Mouse (Mus musculus): ENCODE results near the gene Dio1.

Dio1 gene

DNA sequence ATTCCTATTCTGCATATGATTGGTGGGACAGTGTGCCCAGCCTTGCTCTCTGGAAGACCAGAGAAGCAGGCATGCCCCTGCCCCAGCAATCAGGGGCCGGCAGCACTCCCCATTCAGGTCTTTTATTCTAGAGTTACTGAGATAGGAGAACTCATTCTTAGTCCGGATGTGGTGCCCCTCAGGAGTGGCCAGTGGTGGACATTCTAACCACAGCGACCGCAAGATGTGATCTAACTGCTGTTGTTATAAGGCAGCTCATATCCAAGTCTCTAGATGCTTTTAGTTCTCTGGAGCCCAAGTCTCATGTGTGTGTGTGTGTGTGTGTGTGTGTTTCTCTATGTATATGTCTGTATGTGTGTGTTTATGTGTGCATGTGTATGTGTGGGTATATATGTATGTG, 6.6 kb downstream of the Dio1 start:
- DNase-seq (ENCODE audit: low spot score), result no peak

DNA sequence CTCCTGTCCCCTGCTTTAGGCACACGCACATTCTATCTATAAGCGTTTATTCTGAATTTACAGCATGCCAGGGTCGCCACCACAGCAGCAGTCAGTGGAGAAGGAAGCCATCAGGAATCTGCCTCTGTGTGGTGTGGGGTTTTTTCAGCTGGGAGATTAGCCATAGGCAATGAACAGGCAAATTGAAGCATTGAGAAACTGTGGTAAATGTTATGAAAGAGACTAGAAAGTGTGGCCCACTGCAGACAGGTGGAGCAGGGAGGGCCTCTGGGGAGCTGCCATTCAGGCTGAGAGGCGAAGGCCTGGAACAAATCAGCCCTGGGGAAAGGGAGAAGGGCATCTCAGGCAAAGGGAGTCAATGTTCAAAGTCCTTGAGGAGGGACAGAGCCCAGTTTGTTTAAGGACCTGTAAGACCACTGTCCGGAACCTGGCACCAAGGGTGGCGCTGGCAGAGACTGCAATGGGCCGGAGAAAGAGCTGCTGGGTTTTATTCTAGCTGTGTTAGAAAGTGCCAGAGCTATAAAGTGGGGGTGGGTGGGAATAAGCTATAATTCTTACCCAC, 7.1 kb downstream of the Dio1 start:
- DNase-seq (ENCODE audit: low spot score), result no peak

DNA sequence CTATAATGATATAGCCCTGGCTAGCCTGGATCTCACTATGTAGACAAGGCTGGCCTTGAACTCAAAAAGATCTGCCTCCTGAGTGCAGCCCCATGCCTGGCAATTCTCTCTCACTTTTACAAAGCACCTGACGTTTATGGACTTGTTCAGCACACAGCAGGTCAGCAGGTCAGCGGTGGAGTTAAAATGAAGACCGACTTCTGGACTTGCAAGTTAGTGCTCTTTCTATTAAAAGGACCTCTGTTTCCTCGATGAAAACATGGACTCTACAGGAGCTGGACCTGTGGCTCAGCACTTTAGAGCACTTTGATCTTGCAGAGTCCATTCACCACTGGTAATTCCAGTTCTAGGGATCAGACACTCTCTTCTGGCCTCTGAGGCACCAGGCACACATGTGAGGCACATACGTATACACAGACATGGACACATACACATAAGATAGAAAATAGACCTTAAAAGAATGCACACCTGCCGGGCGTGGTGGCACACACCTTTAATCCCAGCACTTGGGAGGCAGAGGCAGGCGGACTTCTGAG, 8.8 kb downstream of the Dio1 start:
- DNase-seq (ENCODE audit: low spot score), result no peak

DNA sequence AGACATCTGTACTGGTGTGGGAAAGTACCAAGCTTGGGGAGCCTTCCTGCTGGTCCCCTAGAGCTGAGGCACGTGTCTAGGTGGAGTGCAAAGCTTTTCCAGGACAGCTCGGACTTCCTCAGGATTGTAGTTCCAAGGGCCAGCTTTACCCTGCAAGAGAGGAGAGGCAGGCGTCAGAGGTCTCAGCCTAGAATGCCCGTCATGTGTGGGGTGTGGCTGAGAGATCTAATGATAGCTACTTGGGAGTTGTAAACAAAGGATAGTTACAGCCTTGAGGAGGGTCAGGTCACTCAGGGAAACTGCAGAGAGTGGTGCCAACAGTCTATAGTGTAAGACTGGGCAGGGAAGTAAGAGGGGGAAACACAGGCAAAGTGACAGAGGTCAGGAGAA, 14.7 kb downstream of the Dio1 start:
- no peak for DNase-seq (ENCODE audit: low spot score)

DNA sequence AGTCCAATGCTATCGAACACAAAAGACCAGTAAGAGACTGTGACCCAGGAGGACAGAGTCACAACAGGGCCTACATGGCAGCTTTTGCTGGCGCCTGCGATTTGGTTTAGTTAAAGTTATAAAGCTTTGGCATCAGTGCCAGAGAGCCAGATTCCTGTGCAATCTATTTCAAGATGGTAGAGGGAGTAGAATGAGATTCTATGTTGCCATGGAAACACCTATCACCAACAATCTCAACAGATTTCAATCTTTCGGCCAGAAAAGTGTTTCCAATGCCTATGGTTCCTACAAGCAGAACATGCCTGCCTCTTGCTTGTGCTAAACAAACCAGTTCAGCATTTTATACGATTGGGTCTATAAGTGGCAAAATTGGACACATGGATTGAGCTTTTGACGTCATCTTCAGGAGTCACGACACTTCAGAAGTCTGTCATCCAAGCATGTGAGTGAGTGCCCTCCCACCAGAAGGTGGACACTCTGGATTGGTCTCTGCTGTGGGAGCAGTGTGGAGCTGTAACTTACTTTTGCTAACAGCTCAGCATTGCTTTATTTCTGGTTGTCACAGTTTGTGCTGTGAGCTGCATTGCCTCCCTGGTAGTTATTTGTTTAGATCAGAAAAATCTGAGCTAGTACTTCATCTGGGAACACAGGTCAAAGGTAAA, 15.2 kb downstream of the Dio1 start:
- DNase-seq (ENCODE audit: low spot score), result no peak

DNA sequence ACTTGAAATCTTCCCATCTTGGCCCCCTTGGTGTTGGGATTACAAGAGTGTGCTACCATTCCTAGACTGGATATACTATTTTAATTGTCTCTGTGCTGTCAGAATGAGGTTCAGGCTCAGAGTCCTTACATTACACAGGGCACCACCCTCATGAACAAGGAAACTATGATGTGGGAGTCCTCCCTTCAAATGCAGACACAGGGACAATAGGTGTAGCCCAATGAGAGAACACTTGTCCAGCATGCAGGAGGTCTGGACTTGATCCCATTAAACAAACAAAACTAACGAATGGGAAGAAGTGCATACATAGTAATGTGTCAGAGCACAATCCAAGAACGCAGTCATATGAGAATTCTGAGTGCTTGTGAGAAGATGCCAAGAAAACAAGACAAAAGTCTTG, 19.5 kb downstream of the Dio1 start:
- no peak for DNase-seq (ENCODE audit: low spot score)

DNA sequence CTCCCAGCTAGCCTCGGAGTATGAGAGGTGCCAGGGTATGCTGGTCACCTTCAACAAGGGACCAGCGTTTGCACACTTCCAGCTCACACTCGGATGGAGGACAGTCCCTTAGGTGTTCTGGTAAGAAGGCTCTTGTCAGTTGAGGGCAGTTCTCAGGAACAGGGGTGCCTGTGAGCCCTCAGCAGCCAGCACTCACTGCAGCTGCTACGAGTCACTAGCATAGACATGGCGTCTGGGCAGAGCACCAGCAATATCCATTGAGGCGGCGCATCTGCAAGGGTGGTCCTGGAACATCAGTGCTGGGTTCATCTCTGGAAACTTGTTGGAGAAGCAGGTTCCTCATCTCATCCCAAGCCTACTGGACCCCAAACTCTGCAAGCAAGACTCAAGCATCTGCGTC, 20.6 kb downstream of the Dio1 start:
- DNase-seq (ENCODE audit: low spot score), result no peak

DNA sequence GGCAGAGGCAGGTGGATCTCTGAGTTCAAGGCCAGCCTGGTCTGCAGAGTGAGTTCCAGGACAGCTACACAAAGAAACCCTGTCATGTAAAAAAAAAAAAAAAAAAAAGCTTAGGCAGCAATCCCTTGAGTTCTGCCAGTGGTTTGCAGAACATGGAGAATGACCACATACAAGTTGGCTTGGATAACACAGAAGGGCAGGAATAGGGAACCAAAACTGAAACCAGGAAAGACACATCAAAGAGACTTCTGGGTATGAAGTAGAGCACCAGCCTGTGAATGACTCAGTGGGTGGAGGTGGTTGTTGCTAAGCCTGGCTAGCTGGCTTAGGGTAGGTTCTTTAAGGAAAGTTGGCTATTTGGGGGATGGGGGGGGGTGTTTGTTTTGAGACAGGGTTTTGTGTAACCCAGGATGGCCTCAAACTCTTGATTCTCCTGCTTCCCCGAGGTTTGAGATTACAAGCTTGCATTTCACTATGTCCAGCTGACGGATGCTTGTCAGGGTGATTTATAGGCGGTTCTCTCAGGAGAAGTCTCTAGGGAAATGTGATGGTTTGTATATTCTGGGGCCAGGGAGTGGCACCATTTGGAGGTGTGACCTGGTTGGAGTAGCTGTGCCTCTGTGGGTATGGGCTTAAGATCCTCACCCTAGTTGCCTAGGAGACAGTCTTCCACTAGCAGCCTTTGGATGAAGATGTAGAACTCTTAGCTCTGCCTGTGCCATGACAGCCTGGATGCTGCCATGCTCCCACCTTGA, 21.3 kb downstream of the Dio1 start:
- no peak for DNase-seq (ENCODE audit: low spot score)

DNA sequence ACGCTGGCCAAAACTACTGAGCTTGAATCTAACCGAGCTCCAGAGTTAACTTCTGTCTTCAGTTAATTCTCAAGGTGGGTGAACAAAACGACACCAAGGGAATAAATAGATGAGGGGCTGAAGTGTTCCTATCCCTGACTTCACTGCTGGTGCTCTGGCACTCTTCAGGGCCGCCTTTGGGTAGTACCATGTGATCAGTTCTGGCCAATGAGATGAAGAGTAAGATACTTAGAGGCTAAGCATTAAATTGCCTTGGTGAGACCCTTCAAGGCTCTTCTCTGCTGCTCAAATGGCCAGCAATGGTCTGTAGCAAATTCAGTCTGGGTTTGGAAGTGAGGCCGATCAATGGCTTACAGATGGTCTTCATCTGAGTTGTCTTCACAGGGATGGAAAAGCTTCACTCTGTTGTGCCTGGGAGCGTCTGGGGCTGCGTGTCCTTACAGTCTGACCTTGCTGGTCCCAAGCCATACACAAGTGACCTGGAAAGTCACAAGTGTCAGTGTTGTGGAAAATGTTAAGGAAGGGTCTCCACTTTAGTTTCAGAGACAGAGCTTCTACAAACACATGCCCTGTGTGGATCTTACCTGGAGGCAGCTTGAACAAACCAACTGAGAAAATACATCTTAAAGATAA, 26.0 kb downstream of the Dio1 start:
- no peak for DNase-seq (ENCODE audit: low spot score)

DNA sequence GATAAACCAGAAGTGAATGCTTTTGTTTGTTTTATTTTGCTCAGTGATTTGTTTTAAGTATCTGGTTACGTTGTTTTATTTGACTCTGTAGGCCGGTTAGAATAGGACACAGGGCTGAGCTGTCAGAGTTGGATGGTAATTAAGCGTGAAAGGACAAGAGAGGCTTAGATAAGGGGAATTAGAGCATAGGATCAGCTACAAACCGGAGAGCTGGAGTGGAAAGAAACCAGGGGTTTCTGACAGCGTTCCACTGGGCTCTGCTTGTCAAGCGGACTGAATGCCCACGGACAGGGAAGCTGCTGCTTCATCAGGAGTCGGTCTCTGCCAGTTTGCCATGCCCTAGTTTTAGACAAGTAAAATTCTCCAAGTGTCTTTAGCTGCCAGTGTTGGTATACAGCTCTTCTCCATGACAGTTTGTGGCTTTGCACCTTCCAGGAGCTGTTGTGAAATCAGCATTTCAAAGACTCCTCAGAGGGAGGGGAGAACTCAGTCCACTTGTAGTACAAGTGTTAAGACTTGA, 28.7 kb downstream of the Dio1 start:
- no peak for DNase-seq (ENCODE audit: low spot score)

DNA sequence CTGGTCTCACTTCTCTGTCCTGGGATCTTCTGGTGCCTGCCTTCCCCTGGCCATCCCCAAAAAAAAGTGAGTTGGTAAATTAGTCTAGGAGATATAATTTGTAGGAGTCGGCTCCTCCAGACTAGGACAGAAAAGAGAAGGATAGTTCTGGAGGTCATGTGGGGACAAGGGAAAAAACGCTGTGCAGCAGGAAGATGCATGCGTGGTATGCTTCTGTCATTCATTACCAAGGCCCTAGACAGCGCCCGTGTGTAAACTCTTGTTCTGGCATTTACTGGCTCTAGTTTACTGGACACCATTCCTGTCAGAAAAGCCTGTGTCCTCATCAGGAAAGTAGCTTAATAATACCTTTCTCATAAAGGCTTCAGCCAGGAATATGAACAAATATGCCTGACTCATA, 32.5 kb downstream of the Dio1 start:
- no peak for DNase-seq (ENCODE audit: low spot score)

DNA sequence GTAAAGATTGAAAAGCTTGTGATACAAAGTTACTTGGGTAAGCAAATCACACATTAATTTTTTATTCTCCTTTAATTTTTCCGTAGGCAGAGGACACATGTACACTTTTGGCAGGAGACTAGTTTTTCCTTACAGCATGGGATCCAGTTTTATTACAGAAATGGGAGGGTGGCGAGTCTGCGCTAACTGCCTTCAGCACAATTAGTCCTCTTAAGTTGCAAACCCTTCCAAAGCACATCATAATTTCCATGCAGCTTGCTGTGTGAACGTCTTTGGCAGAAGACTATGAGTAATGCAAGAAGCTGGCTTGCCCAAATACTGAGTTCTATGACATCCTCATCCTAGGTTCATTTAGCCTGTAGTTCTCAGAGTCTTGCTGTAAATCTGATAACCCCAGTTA, 33.3 kb downstream of the Dio1 start:
- no peak for DNase-seq (ENCODE audit: low spot score)

DNA sequence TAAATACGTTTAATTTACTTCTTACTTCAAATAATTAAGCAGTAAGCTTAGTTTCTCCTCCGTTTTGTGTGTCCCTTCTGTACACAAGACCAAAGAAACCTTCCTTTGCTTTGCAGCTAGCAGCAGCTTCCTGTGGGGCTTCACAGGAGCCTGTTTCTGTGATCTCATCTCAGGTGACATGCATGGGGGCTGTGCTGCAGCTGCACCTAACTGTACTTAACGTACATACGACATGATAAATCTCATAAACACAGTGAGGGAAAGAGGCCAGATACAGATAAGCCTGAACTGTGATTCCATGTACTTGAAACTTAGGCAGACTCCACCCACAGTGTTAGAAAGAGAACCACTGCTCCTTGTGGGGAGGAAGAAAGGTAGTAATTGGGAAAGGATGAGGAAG, 47.0 kb downstream of the Dio1 start:
- DNase-seq (ENCODE audit: low spot score), result no peak

DNA sequence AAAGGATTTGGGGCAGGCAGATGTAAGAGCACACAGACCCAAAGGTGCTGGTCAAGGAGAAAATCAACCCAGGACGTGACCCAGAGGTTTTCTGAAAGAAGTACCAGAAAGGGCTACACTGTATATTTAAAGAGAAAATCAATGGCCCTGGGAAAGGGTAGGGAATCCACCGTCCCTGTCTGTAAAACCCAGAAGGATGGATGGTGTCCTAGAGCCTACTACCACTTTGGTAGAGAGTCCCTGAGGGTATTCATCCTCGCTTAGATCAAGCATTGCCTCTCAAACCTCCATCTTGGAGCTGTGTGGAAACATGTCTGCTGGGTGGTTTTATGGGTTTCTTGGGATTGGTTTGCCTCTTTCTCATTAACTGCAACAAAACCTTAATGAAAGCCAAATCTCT, 52.6 kb downstream of the Dio1 start:
- DNase-seq (ENCODE audit: low spot score), result no peak

DNA sequence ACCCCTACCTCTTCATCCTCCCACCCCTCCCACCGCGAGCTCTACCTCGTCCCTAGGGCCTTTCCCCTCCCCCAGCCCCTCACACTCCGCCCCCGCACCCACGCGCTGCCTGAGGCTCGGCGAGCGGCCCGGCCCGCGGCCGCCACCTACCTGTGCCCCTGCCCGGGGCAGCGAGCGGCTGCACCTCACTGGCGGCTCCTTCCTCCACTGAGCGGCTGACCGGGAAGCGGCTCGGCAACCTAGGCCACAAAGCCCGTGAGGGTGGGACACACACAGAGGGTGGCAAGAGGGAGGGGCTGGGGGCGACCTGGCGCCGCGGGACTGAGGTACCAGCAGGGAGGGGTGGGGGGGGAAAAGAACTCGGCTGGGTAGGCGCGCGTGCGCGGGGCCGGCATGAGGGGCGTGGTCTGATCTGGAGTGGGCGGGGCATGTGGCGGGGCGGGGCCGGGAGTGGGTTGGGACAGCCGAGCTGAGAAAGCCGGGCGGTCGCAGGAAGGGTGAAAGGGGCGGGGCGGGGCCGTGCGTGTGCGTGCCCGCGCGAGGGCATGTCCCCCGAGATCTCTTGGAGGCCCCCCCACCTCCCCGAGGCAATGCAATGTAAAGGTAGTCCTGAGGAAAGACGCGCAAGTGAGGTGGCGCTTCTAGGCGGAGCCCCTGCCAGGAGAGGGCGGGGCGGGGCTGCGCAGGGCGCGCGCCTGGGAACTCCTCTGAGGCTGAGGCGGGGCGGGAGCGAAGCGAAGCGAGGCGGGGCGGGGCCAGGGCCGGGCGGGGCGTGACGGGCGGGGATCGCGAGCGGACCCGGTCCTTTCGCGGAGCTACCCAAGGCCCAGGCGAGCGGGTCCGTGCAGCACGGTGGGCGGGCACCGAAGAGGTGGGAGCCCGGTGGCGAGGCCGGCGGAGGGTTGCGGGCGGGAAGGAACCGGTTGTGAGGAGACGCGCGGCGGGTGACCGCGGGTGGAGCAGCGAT, 53.6 kb downstream of the Dio1 start, which contains the start of the genes Lrrc42 and Hspb11:
TSS of gene Lrrc42 (minus strand) at position 408 of the 967 bp plus-strand sequence.
TSS of gene Hspb11 (plus strand) at position 469 of the 967 bp plus-strand sequence.
- peak; percentile 95 for DNase-seq (ENCODE audit: low spot score)

DNA sequence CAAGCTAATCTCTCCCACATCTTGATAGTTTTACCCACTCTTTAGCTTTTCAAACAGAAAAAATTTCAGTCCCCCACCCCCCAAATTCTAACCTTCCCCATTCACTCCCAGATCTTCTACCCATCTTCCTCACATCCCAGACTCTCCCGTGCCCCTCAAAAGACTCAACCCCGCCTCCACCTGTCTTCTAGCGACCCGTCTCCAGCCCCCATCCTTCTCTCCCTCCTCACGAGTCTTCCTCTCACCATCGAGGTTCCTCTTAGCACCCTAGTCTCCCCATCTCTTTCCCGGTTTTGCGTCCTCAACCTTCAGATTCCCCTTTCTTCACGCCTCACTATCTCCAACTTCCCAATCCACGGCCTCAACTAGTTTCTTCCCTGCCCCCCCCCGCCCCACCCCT, 54.4 kb downstream of the Dio1 start:
- peak; percentile 7 for DNase-seq (ENCODE audit: low spot score)

DNA sequence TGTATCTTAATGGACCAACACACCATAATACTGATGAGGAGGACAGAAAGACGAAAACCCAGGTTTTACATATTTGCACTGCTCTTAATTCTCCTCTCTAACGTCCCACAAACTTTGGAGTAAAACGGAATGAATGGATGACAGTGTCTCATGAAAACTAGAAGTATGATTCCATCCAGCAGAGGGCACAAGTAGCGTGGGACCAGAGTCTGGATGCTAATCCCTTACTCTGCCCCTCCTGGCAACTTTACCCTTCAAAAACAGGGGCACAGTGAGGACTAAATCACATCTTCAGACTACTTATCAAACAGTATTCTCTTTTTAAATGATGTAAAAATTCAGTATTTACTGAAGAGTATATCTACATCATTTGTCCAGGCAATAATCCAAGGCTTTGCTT, 56.5 kb downstream of the Dio1 start:
- no peak for DNase-seq (ENCODE audit: low spot score)

DNA sequence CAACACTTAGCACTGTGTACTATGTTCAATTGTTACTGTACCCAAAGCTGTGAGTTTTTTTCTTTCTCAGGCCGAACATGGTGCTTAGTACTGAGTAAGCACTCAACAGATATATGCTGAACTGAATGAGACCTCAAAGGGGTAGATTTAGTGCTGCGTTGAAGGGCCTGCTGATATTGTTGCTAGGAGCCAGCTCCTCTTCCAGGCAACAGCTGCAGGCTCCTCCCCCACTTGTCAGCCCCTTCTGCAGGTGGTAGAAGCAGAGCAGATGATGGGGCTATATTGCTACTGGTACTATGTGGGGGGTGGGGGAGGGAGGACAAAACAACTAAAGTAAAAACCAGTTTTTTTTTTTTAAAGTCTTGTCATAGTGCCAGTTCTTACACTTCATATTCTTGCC, 57.5 kb downstream of the Dio1 start:
- DNase-seq (ENCODE audit: low spot score), result no peak

DNA sequence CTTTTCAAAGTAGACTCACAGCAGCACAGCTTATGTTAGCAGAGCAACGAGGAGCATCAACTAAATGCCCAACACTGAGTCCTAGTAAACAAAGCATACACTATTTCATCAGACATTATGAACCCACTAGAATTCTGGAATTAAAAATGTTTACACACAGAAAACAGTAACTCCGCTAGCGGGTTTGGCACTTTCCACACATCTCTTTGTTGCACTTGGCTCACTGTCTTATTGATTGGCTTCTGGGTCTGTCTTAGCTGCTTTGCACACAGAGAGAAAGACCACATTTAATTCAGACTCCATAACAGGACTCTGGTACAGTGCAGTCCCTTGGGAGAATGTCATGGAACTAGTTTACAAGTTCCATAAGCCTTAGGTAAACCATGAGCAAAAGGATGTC, 58.9 kb downstream of the Dio1 start:
- no peak for DNase-seq (ENCODE audit: low spot score)

DNA sequence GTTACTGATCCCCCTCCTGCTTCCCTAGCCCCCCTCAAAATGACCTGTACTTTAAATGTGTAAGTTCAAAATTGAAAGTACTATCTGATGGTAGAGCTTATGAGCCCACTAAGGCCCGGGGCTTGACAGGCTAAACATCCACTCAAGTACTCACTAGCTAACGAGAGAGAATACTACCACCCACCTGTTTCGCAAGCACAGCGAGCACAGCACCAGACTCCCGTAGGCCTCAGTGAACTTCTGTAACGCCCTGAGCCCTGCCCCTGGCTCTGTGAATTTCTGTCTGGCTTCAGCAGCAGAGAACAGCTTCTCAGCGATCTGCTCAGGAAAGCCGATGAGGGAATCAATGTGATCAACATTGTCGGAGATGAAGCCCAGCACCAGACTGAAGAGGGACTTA, 59.9 kb downstream of the Dio1 start:
- no peak for DNase-seq (ENCODE audit: low spot score)

DNA sequence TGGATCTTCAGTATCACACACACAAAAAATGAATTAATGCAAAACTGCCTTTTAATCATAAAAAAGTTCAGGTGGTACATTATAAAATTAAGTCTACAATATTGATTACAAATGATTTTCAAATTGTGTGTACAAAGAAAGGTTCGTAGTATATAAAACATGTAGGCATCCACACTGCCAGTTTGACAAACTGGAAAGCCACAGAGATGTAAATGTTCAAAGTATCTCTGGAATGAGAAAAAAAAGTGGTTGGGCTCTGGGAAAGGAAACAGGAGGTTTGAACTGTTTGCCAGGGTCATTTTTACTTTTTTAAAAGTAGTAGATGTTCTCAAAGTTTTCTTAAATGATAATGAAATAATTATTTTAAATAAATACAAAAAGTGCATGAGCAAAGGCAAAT, 60.9 kb downstream of the Dio1 start:
- no peak for DNase-seq (ENCODE audit: low spot score)
